Mouse (Mus musculus) hindbrain, embryonic 11.5 days (tissue): ENCODE measurements around the gene Gnpda2. TPM values are rescaled to one million over a fixed set of nuclear protein-coding genes. Genes with fewer than 3 reads are reported as not detected.

Source experiments
- ATAC-seq: fragments of 200-750 bp; cut with Nextera tagmentation; 2 replicates; pipeline ENCODE4 v1.8.0; 2017; ENCODE audit warnings: mild to moderate bottlenecking, moderate TSS enrichment, moderate library complexity; ENCODE audit not compliant: low FRiP score
- DNase-seq: peaks from one replicate; pipeline ENCODE4 v3.0.0-alpha.2; 2015; ENCODE audit warnings: low spot score
- H3K27ac ChIP-seq: fragments of 300-500 bp; sonication (generic); 2 replicates; pipeline ENCODE4 v1.5.1; 2014; ENCODE audit warnings: mild to moderate bottlenecking, low read depth, low read length
- H3K27me3 ChIP-seq: fragments of 300-500 bp; sonication (generic); 2 replicates; pipeline ENCODE4 v1.6.1; 2014; ENCODE audit warnings: mild to moderate bottlenecking, low read length, moderate library complexity, mixed read lengths; ENCODE audit not compliant: control insufficient read depth, insufficient read depth
- H3K36me3 ChIP-seq: fragments of 300-500 bp; sonication (generic); 2 replicates; pipeline ENCODE4 v1.6.1; 2014; ENCODE audit warnings: mild to moderate bottlenecking, low read length, moderate library complexity, mixed read lengths; ENCODE audit not compliant: control insufficient read depth, insufficient read depth
- H3K4me1 ChIP-seq: fragments of 300-500 bp; sonication (generic); replicated peaks from 2 replicates; pipeline ENCODE4 v1.6.1; 2014; ENCODE audit warnings: low read length, mixed read lengths; ENCODE audit not compliant: control insufficient read depth, insufficient read depth
- H3K4me2 ChIP-seq: fragments of 300-500 bp; sonication (generic); replicated peaks from 2 replicates; pipeline ENCODE4 v1.6.1; 2014; ENCODE audit warnings: mild to moderate bottlenecking, low read depth, low read length
- H3K4me3 ChIP-seq: fragments of 300-500 bp; sonication (generic); 2 replicates; pipeline ENCODE4 v1.5.1; 2014; ENCODE audit warnings: low read depth, low read length
- H3K9ac ChIP-seq: fragments of 300-500 bp; sonication (generic); 2 replicates; pipeline ENCODE4 v1.6.1; 2014; ENCODE audit warnings: low read depth, low read length
- H3K9me3 ChIP-seq: fragments of 300-500 bp; sonication (generic); 2 replicates; pipeline ENCODE4 v1.6.1; 2016; ENCODE audit warnings: low read length; ENCODE audit not compliant: control insufficient read depth
- WGBS: fragments of 180-500 bp; shearing (Covaris S2); extraction: QIAGEN DNeasy Blood & Tissue Kit; methylation state at CpG from one replicate; pipeline ENCODE4 v1.1.7; 2014; 5-methylcytosine and 5-hydroxymethylcytosine counted together
- polyA plus RNA-seq: library from polyadenylated mRNA; unstranded; fragments of >200 nt; fragmentation: Nextera tagmentation; extraction: Ambion mirVana; gene quantifications from 2 replicates; pipeline ENCODE4 v1.2.1, GENCODE M21; 2014

The Gnpda2 gene
- polyA plus RNA-seq, 1 experiment from 2014 or later, result 30.8 TPM

- WGBS, result 82% methylated on average over 1 of the region's 1 CpGs
- Histone ChIP-seq H3K27ac (no peak overlapping the region), H3K9me3 (no peaks in the 10 kb centered on the region), H3K4me3 (no peak overlapping the region), H3K9ac (no peak overlapping the region), H3K4me2 (no peak overlapping the region), H3K4me1 (no peaks in the 10 kb centered on the region), H3K27me3 (no peaks in the 10 kb centered on the region), H3K36me3 (no peaks in the 10 kb centered on the region)
- ATAC-seq (no peak), DNase-seq (no peak)
Measured at GRCm38 (mm10) chr5:69541680-69542079, 50.5 kb downstream of the Gnpda2 start.

- Histone ChIP-seq H3K4me2 (no peak overlapping the region), H3K27me3 (no peaks in the 10 kb centered on the region), H3K27ac (no peak overlapping the region), H3K4me1 (no peaks in the 10 kb centered on the region), H3K36me3 (no peaks in the 10 kb centered on the region), H3K4me3 (no peak overlapping the region), H3K9ac (no peak overlapping the region), H3K9me3 (no peaks in the 10 kb centered on the region)
- ATAC-seq (no peak), DNase-seq (no peak)
Measured at GRCm38 (mm10) chr5:69523944-69524343, 68.2 kb downstream of the Gnpda2 start.

Other genes starting within 250 kb of the Gnpda2 start
- gene Yipf7, start 49.7 kb downstream of the Gnpda2 start, polyA plus RNA-seq, result not detected in 2 replicates
- 51.1 and 55.8 TPM in 2 replicates for gene Guf1, start 35.4 kb downstream of the Gnpda2 start, polyA plus RNA-seq